Mouse (Mus musculus): ENCODE results near the gene Klhl2.

Klhl2 gene

GRCm38 (mm10) chr8:64829921-64830320 lies 19.9 kb downstream of the Klhl2 start:
- no peak for DNase-seq

- DNase-seq, result no peak
These were observed 20.4 kb downstream of the Klhl2 start for GRCm38 (mm10) chr8:64829391-64829790.

- DNase-seq, result no peak
These were observed 21.4 kb downstream of the Klhl2 start for GRCm38 (mm10) chr8:64828466-64828865.

- DNase-seq, result no peak
These were observed 22.5 kb downstream of the Klhl2 start for GRCm38 (mm10) chr8:64827356-64827755.

GRCm38 (mm10) chr8:64826461-64826860 lies 23.4 kb downstream of the Klhl2 start:
- DNase-seq, result no peak

- DNase-seq, result no peak
These were observed 25.9 kb downstream of the Klhl2 start for GRCm38 (mm10) chr8:64823905-64824304.

GRCm38 (mm10) chr8:64820940-64821339 lies 28.9 kb downstream of the Klhl2 start:
- DNase-seq, result no peak

GRCm38 (mm10) chr8:64811790-64812189 lies 38.0 kb downstream of the Klhl2 start:
- DNase-seq, result no peak

- no peak for DNase-seq
These were observed 38.7 kb downstream of the Klhl2 start for GRCm38 (mm10) chr8:64811083-64811482.

- DNase-seq, result no peak
These were observed 43.3 kb downstream of the Klhl2 start for GRCm38 (mm10) chr8:64806558-64806957.

- DNase-seq, result no peak
These were observed 44.8 kb downstream of the Klhl2 start for GRCm38 (mm10) chr8:64804971-64805370.

- DNase-seq, result no peak
These were observed 50.5 kb downstream of the Klhl2 start for GRCm38 (mm10) chr8:64799306-64799705.

GRCm38 (mm10) chr8:64798503-64798902 lies 51.3 kb downstream of the Klhl2 start:
- DNase-seq, result no peak

GRCm38 (mm10) chr8:64797751-64798150 lies 52.1 kb downstream of the Klhl2 start:
- no peak for DNase-seq

- DNase-seq, result no peak
These were observed 58.5 kb downstream of the Klhl2 start for GRCm38 (mm10) chr8:64791250-64791881.

- no peak for DNase-seq
These were observed 59.4 kb downstream of the Klhl2 start for GRCm38 (mm10) chr8:64790418-64790817.

GRCm38 (mm10) chr8:64788715-64789114 lies 61.1 kb downstream of the Klhl2 start:
- peak; percentile 46 to 73 for DNase-seq

- no peak for DNase-seq
These were observed 63.0 kb downstream of the Klhl2 start for GRCm38 (mm10) chr8:64786801-64787200.

GRCm38 (mm10) chr8:64784235-64784634 lies 65.6 kb downstream of the Klhl2 start:
- DNase-seq, result no peak

GRCm38 (mm10) chr8:64781947-64782346 lies 67.9 kb downstream of the Klhl2 start:
- no peak for DNase-seq

GRCm38 (mm10) chr8:64777925-64778324 lies 71.9 kb downstream of the Klhl2 start:
- DNase-seq, result no peak

GRCm38 (mm10) chr8:64774136-64774535 lies 75.7 kb downstream of the Klhl2 start:
- no peak for DNase-seq

- DNase-seq, result no peak
These were observed 79.0 kb downstream of the Klhl2 start for GRCm38 (mm10) chr8:64770814-64771213.

- DNase-seq, result no peak
These were observed 80.2 kb downstream of the Klhl2 start for GRCm38 (mm10) chr8:64769586-64769985.

- no peak for DNase-seq
These were observed 81.2 kb downstream of the Klhl2 start for GRCm38 (mm10) chr8:64768645-64769044.
